In the genomic region with DNA sequence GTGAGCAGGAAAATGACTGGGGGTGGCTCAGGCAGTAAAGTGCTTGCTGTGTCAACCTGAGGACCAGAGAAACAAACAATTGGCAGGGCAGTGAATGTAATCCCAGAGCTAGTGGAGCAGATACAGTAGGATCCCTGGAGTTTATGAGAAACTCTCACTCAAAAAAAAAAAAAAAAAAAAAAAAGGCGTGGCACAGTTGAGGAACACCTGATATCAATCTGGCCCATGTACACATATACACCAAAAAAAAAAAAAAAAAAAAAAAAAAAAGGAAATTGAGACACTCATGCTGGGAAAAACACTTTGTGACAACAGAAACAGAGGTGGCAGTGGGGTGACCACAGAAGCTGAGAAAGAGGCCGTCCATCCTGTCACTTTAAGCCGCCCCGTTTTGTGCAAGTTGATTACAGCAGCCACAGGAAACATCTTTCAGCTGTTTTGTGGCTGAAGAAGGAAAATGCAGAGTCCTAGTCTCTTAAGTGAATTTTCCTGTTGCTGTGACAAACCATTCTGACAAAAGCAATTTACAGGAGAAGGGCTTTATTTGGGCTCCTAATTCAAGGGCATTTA, we compare ENCODE assay signal across 12 mouse cellular contexts. TPM values are rescaled to one million over a fixed set of nuclear protein-coding genes. Genes with fewer than 3 reads are reported as not detected.
DNase-seq lines count a peak whose midpoint lies in the region; ATAC-seq and TF ChIP-seq lines count a peak whose summit lies in the region.
"Had no signal": no experiment of that assay in that cellular context is flagged by ENCODE, and none has a peak within 500 bp of the region (broad histone marks: within the 10 kb centered on the region; RNA-seq: fewer than 3 reads in every experiment).

No protein-coding gene starts in this region.

- H3K27ac ChIP-seq in embryonic facial prominence, embryonic 14.5 days (replicated peaks; ENCODE audit: low read depth, low read length), result no peak overlapping the region
- H3K27ac ChIP-seq in embryonic facial prominence, embryonic 10.5 days (replicated peaks), result no peak overlapping the region
- peak overlapping the region; percentile 23; the same call in 1 of the 2 replicates for H3K27ac ChIP-seq in liver, adult 2 months (replicated peaks; ENCODE audit: insufficient read depth, low read depth, low read length)
- H3K27ac ChIP-seq in brown adipose tissue, adult 24 weeks (replicated peaks; ENCODE audit: low read depth, low read length), result peak overlapping the region; percentile 64
- H3K27ac ChIP-seq: forebrain, embryonic 15.5 days; limb, embryonic 15.5 days had no signal

- no peak for TF ChIP-seq POLR2A in liver, adult 2 months (IDR thresholded peaks at IDR 0.05; ENCODE audit: extremely low read depth, insufficient read depth, low read length)

- no peak for TF ChIP-seq CTCF in liver, adult 2 months (IDR thresholded peaks at IDR 0.05; ENCODE audit: low read depth, low read length)

- ATAC-seq in embryonic facial prominence, embryonic 14.5 days (ENCODE audit: low read depth), result no peak
- peak; percentile 39; the same call in 1 of the 2 replicates for ATAC-seq in megakaryocyte-erythroid progenitor cell, adult 5-6 weeks (replicated peaks; ENCODE audit: low FRiP score, low TSS enrichment, poor library complexity, severe bottlenecking)
- ATAC-seq: forebrain, embryonic 15.5 days had no signal

- H3K36me3 ChIP-seq in embryonic facial prominence, embryonic 14.5 days (ENCODE audit: control insufficient read depth, insufficient read depth, low read length), result no peaks in the 10 kb centered on the region
- H3K36me3 ChIP-seq in embryonic facial prominence, embryonic 10.5 days (replicated peaks), result no peaks in the 10 kb centered on the region
- H3K36me3 ChIP-seq in liver, adult 2 months (ENCODE audit: control insufficient read depth, insufficient read depth, low read length), result no peaks in the 10 kb centered on the region
- H3K36me3 ChIP-seq: forebrain, embryonic 15.5 days; limb, embryonic 15.5 days had no signal

- H3K4me2 ChIP-seq in embryonic facial prominence, embryonic 14.5 days (ENCODE audit: low read depth, low read length), result no peak overlapping the region
- H3K4me2 ChIP-seq: forebrain, embryonic 15.5 days; limb, embryonic 15.5 days had no signal

- DNase-seq in embryonic facial prominence, embryonic 14.5 days (ENCODE audit: low spot score), result peak; percentile 20
- DNase-seq in embryonic facial prominence, embryonic 10.5 days (ENCODE audit: low spot score), result no peak
- no peak for DNase-seq in liver, adult 2 months (ENCODE audit: extremely low read depth, low read depth, low spot score)
- DNase-seq in liver, result no peak
- no peak for DNase-seq in ovary, postnatal 36 days (ENCODE audit: low spot score)
- no peak for DNase-seq in retina, embryonic 14.5 days (ENCODE audit: low spot score)
- DNase-seq: right cerebral cortex, postnatal 14 days had no signal

- peaks cover 2% of the 10 kb centered on the region; the same call in 1 of the 2 replicates for H3K4me1 ChIP-seq in embryonic facial prominence, embryonic 14.5 days (ENCODE audit: control insufficient read depth, insufficient read depth, low read length)
- peaks cover 7% of the 10 kb centered on the region for H3K4me1 ChIP-seq in embryonic facial prominence, embryonic 10.5 days
- no peaks in the 10 kb centered on the region for H3K4me1 ChIP-seq in liver, adult 2 months (ENCODE audit: control insufficient read depth, insufficient read depth, low read length)
- no peaks in the 10 kb centered on the region for H3K4me1 ChIP-seq in brown adipose tissue, adult 24 weeks (ENCODE audit: control insufficient read depth, insufficient read depth, insufficient read length, low read length)
- H3K4me1 ChIP-seq: forebrain, embryonic 15.5 days had no signal

- H3K4me3 ChIP-seq in embryonic facial prominence, embryonic 14.5 days (ENCODE audit: low read depth, low read length), result no peak overlapping the region
- no peak overlapping the region for H3K4me3 ChIP-seq in embryonic facial prominence, embryonic 10.5 days
- H3K4me3 ChIP-seq in liver, adult 2 months (ENCODE audit: insufficient read depth, low read depth, low read length), result no peak overlapping the region
- no peak overlapping the region for H3K4me3 ChIP-seq in brown adipose tissue, adult 24 weeks (ENCODE audit: insufficient read depth, low read depth, low read length)
- H3K4me3 ChIP-seq: forebrain, embryonic 15.5 days; limb, embryonic 15.5 days; myocyte had no signal

- no peak overlapping the region for H3K9ac ChIP-seq in embryonic facial prominence, embryonic 14.5 days (ENCODE audit: low read depth, low read length)
- no peak overlapping the region for H3K9ac ChIP-seq in liver, adult 2 months (ENCODE audit: low read depth, low read length)
- H3K9ac ChIP-seq: forebrain, embryonic 15.5 days; limb, embryonic 15.5 days had no signal

- H3K27me3 ChIP-seq in embryonic facial prominence, embryonic 14.5 days (replicated peaks; ENCODE audit: control insufficient read depth, insufficient read depth, low read length), result no peaks in the 10 kb centered on the region
- H3K27me3 ChIP-seq in embryonic facial prominence, embryonic 10.5 days (replicated peaks; ENCODE audit: low read depth, poor library complexity, severe bottlenecking), result no peaks in the 10 kb centered on the region
- H3K27me3 ChIP-seq in liver, adult 2 months (ENCODE audit: control insufficient read depth, insufficient read depth, low read length), result no peaks in the 10 kb centered on the region
- H3K27me3 ChIP-seq: forebrain, embryonic 15.5 days; limb, embryonic 15.5 days had no signal

- WGBS in embryonic facial prominence, embryonic 14.5 days, result 60% methylated on average over 4 of the region's 4 CpGs
- 74% methylated on average over 4 of the region's 4 CpGs for WGBS in embryonic facial prominence, embryonic 10.5 days
- 75% methylated on average over 3 of the region's 4 CpGs for WGBS in liver, adult 2 months

- H3K9me3 ChIP-seq in embryonic facial prominence, embryonic 14.5 days (ENCODE audit: control insufficient read depth, low read length), result no peaks in the 10 kb centered on the region
- H3K9me3 ChIP-seq in embryonic facial prominence, embryonic 10.5 days, result no peaks in the 10 kb centered on the region
- H3K9me3 ChIP-seq: forebrain, embryonic 15.5 days; limb, embryonic 15.5 days had no signal

- H3K79me2 ChIP-seq in liver, adult 2 months (ENCODE audit: control insufficient read depth, insufficient read depth, low read length), result no peaks in the 10 kb centered on the region

RNA-seq across cellular contexts. Expression of a gene that starts 21.7 kb away (rescaled TPM):
- 51.5 and 53.1 TPM in 2 replicates for polyA plus RNA-seq in embryonic facial prominence, embryonic 14.5 days (2014; fragmentation: Nextera tagmentation; extraction: Ambion mirVana)
- 34.0 and 35.4 TPM in 2 replicates for polyA plus RNA-seq in embryonic facial prominence, embryonic 10.5 days (2016; fragmentation: Nextera tagmentation; extraction: Ambion mirVana)
- total RNA-seq in liver, adult 2 months (2014; rRNA removed), result 30.7 and 30.9 TPM in 2 replicates
- 43.3 and 57.2 TPM in 2 replicates for polyA plus RNA-seq in liver, adult 2 months (2012; rRNA removed)
- 58.7 and 69.2 TPM in 2 replicates for polyA plus RNA-seq in brown adipose tissue, adult 24 weeks (2012; ENCODE audit: insufficient read depth, insufficient read length, missing spikeins)
- total RNA-seq in megakaryocyte-erythroid progenitor cell, adult 5-6 weeks (2014; fragmentation: Nextera tagmentation), result 6.0 and 8.5 TPM in 2 replicates
- total RNA-seq in megakaryocyte-erythroid progenitor cell, adult 5-6 weeks (2017), result 8.7 and 8.9 TPM in 2 replicates

Comparison
In these comparisons a context has a peak if more than half of its experiments do, and no peak if none do; other contexts are left out.
1. H3K27ac ChIP-seq: peak in liver, adult 2 months (single experiment) and brown adipose tissue, adult 24 weeks (single experiment); none in embryonic facial prominence, embryonic 14.5 days (single experiment) and embryonic facial prominence, embryonic 10.5 days (single experiment).